Mouse (Mus musculus) thymus, postnatal 25 days (tissue): Measurements from ENCODE around the gene Ntm.

ENCODE experiments used
- DNase-seq: peaks from one replicate; pipeline ENCODE4 v3.0.0; 2022

Gene Ntm

DNA sequence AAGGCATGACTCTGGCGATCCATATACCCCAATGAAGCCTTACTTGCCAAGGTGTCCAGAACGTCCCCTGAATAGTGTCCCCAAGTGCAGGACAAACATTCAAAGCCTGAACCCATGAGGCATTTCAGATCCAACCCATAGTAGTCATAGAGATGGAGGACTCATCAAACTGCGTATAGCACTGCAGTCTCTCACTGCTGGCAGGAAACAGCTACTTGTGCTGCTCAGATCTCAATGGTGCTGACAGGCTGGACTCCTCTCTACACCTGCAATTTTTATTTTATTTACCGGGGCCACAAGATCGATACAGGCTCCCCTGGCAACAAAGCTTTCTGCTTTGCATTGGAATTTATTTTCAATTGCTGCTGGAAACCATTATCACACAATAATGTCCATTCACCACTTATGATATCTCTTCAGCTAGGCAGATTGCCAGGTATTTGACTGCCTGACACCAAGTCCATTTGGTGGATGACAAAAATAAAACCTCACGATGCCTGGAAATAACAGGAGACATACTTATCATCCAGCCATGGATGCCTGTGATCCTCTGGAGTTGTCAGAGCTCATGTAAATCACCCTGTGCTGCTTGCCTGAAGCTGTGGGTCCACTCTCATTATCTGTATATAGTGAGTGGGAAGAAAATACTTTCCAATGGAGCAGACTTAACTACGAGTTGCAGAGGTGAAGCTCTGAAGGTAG lies 674.8 kb downstream of the Ntm start:
- no peak for DNase-seq

DNA sequence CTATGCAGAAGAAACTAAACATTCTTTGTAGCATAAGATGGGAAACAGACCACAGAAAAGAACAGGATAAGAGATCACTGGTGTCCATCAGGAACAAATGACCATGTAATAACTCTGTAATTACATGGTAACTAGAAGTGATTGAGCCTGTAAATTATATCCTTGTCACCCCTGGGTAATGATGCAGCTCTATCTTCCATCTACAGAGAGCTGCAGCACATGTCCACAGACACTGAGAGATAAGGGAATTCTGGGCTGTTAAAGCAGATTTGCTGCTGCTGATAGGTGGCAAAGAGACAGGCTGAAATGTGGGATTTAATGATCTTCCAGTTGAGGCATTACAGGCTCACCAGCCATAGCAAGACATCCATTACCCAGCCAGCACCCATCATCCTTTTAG lies 677.8 kb downstream of the Ntm start:
- no peak for DNase-seq

DNA sequence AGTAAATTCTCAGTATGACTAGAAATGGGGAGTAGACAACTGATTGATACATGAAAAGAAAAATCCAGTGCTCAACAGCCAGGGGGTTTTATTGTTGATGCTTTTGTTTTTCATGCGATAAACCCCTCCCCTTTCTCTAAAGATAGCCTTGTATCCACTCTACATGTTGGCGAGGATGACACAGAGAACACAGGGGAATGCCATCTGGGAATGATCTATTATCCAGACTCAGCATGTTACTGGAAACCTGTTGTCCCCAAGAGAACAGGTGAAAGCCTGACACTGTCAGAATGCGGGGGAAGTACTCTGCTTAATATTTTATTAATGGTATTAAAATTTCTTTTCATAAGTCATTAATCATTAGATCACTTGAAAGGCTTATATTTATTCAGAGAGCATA lies 690.1 kb downstream of the Ntm start:
- DNase-seq: no peak

DNA sequence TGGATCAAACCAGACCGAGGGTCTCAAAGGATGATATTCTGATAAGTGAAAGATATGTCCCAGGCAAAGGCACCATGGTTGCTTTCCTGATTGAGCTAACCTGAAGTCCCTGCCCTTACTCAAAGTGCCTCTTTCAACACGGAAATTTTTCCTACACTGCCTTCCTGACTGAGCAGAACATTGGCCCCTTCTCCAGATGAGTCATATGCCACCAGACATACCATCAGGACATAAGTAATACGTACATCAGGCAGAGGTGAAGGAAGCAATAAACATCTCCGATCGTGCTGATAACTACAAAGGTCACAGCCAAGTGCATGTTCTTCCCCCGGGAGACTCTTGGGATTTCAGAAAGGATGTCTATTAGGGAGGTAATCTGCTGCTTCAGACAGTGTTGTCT lies 693.0 kb downstream of the Ntm start:
- DNase-seq: no peak

DNA sequence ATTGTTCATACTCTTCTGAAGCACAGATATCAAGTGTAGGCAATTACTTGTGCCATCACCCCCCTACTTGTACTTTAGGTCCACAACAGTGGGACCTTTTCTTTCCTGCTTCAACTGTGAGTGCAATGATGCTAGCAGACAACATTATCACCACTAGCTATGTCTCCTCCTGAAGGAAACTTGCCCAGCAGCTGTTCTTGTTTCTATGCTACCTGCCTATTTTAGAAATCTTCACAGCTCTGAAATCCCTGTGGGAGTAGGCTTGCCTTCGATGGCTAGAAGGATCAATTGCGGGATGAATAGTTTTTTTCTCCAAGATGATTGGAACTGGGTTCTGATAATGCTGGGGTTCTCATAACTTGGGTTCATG lies 693.7 kb downstream of the Ntm start:
- no peak for DNase-seq

DNA sequence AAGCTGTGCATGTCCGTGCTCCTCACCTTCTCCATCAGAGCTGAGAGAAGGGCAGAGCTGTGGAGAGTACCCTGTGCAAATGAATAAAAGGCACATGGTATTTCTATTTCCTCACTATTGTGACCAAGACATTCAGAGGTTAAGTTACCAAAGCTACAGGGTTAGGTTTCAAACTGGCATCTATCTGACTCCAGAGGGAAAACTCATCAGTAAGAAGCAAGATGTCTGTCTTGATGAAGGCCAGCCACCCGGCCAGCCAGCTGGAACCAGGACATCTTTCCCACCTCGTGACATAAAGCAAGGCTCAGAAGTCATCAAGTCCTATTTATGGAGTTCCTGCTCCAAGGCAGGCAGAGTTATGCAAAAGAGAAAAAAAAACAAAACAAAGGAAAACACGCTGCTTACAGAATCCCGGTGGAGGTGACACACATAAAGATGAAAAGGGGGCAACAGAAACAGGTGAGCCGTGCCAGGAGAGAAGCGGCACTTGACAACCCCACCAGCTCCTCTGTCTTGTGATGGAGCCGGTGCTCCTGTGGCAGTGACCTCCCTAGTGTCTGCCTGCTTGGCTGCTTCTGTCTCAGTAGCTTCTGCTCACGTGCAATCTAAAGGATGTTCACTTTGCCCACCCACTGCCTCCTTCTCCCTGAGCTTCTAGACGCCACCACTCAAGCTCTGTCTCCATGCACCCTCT lies 694.2 kb downstream of the Ntm start:
- DNase-seq: no peak

DNA sequence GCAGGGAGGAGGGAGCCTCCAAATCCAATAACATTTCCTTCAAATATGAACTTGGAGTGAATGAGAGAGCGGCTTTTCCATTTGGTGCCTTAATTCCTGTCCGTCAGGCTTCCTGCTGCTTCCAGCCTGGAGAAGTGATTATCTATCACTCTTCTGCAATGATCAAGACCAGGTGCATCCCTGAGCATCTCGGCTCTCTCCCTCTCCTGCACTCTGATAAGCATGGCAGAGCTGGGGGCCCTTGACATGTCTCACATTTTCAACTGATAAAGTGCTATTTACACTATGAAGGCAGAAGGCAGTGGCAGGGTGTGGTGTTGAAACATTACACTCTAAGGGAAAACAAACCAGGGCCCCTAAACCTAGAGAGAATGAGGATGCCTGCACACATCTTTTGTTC lies 695.3 kb downstream of the Ntm start:
- DNase-seq: no peak

DNA sequence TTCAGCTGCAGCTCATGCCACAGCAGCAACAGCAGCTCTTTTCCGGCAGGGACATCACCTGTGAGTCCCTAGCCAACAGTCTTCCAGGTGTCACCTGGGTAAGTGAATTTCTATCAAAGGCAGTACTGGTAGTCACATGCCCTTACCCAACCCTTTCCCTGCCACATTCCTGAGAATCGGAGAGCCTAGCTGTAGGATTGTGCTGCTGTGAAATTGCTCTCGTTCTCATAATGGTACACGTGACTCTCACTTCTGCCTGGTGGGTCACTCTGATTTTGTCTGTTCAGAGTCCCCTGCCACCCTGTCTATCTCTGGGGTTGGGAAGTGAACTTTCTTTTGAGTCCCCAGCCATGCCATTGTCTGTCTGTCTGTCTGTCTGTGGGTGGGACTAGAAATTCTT lies 697.8 kb downstream of the Ntm start:
- DNase-seq: no peak

DNA sequence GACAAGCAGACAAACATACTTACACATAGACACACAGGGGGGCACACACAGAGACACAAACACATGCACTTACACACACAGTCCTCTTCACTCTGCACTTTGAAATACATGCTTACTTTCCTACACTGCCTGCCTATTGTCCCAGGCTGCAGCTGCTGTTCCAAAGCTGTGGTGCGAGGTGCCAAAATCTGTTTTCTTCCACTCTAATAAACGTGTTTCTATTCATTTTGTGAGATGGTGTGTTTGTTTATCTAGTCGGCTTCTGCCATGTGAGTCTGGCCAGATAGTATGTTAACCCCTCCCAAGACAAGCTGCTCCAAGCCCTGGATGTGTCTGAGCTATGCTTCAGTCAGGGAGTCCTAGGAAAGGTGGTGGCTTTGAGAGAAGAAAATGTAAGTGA lies 700.1 kb downstream of the Ntm start:
- no peak for DNase-seq

DNA sequence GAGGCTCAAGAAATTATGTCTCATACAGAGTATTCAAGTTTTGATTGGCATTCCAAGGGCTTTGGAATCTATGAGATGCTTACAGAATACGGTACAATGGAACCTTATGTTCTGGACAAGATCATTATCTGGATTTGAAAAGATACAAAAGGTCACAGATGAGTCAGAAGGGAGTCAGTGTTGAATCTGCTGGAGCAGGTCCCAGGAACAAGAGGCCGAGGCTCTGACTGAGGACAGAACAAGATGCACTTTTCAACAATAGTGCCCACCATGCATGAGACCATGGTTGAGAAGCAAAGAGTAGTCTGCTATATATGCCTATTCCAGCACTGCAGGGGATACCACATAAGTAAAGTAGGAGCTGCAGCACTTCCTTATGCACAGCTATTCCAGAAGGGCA lies 710.1 kb downstream of the Ntm start:
- DNase-seq: no peak

DNA sequence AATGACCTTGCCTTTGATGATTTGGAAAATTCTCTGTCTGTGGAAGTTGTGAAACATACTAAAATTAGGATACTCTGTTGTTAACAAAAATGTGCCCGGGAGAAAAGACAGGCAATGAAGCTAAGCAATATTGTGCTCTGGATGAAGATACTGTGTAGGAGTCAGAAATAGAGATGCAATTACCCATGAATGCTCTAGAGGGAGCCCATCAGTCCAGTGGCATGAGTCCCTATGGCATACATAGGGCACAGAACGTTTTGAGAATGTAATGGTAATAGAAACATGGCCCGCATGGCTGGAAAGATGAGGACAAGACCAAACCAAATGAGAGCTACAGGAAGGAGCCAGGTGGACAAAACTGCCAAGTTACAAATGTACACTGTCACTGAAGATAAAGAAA lies 712.1 kb downstream of the Ntm start:
- DNase-seq: no peak

DNA sequence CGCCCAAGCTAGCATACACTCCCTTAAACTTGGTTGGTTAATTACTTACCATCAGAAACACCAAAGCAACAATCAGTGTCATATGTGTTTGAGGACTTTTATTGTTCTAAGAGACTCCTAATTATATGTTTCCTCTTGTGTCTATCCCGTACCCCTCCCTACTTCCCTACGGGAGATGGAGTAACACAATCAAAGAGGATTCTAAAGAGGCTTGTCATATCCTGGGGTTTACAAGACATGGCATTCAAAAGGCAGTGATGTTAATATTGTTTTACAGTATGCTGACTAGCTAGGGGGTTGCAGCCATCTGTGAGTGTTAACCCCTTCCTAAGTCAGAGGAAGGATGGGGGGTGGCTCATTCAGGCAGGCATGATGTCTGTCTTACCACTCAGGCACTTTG lies 715.1 kb downstream of the Ntm start:
- no peak for DNase-seq

DNA sequence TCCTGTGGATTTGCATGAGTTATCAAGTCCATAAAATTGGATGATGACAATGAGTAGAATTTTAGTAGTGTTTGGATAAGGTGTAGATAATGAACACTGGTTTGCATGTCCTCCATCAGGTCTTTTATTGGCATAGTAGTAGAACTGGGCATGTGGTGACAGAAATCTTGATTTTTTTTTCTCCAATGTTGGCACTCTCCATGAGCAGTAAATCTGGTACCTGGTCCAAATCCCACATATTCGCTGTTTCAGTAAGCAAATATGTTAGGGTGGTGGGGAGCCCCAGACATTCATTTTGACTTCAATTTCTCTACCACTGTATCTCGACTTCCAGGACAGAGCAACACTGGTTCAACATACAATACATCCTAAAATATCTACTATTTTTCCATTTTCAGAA lies 718.9 kb downstream of the Ntm start:
- DNase-seq: no peak

DNA sequence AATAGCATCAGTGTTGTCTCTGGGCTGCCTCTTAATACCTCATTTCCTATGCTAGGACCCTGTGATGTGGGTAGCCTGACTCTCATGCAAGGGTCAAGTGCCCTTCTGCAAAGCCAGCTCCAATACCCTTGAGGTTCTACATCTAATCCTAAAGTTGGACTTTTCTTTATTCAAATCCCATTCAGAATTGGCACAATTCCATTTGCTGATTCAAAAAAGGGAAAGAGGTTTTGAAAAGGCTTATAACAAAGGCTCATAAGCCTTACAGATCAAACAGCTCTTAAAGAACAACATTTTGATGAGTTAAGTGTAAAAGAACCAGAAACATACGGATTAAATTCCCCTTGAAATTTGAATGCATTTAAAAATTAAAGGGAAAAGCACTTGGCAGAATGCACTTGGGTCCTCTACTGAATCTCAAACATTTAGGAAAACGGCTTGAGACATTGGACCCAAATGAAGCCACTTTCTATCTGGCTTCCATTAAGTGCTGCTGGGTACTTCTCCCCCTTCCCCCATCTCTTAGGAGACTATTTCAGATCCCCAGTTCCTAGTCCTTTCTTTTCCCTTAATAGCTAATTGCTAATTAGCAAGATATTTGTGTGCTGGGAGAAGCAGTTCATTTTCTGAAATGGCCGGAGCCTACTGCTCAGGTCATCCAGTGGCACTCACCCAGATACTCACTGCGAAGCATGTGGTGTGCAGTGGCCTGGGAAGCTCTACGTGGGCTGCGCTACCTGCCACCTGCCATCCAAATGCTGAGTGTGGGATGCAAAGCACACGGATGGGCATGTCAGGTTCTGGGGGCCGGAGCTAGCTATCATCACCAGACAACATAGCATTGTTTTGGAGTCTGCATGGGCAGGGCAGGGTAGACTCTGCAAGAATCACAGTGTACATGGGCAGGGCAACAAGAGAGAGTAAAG lies 720.2 kb downstream of the Ntm start:
- DNase-seq: no peak

DNA sequence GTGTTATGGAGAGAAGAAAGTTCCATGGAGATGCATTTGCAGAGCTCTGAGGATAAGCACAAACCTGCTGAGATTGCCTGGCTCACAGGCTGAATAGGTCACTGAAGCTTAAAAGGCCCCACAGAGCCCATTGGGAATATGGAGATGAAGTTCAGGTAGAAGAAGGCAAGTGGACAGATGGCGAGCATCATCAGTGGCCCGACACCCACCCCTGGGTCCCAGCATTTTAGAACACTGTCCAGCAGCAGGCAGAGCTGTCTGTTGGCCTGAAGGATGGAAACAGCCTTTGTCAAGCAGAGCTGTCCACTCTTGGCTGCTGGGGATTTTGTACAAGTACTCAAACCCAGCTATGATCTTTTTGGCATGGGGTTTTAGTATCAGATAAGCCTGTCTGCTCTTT lies 722.1 kb downstream of the Ntm start:
- DNase-seq: no peak

DNA sequence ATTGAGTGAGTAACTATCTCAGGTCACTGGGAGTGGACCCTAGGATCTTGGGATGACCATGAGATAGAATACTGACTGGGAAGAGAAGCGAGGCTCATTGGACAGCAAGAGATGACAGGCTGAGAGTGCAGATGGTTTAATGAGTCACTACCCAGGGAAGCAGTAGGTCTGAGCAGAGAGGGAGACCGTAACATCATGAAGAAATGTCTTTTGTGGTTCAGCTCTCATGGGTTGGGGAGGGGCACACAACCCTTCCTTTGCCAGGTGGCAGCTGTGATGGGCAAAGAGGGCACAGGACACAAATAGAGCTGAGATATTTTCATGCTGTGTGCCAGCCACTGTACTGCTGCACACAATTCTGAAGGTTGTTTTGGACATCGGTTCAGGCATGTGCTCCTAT lies 724.0 kb downstream of the Ntm start:
- DNase-seq: no peak

DNA sequence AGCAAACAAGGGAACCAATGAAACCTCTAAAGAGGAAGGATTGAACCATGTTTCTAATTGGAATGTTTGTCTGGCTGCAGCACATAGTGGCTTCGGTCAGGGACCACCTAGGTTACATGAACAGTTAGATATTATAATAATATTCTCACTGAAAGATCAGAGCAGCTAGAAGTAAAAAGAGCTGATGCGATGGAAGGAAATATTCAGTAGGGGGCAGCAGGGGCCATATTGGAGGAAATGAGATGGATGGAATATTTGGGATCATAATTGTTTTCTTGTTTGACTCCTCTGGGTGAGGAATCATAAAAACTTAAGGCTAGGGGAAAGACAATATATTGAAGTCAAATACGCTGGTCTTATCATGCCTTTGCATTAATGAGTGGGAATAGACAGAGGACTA lies 726.2 kb downstream of the Ntm start:
- no peak for DNase-seq

DNA sequence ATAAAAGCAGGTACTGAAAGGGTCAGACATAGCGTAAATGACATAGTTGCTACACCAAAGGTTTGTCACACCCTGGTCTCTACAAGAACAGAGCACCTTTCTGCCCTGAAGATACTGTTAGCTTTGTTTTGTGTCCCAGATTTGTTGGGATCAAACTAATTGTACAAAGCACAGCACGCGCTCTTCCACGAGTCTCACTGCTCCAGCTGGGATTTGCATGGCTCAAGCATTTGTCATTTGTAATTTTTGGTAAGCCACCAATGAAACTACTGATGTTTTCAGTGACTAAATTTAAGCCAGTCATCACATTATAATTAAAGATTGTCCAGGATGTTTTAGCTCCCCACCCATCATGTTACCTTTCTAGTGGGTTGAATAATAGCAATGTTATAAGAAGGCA lies 735.2 kb downstream of the Ntm start:
- no peak for DNase-seq

DNA sequence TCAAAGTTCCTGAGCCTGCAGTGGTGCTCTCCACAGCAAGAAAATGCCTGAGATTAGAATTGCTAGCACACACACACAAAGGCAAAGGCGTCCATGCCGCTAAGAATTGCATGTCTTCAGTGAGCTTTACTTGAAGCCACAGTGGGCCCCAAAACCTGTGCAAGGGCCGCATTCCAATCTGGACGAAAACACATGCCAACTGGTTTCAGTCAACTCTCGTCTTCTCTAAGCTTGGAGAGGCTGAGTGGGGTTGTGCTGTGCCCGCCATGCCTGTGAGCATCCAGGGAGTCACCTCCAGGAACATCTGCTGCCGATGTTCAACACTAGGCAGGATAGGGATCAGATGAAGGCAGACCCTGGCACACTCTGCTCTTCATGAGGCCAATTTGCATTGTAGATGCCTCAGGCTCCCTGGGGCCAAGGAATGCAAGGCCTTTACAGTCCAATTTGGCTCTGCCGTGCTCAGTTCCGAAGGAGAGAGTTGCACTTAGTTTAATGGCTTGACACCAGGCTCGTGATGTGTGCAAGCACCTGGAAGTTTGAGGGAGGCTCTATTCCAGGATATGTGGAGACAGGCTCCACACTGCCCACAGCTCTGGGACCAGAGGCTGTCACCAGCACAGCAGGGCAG lies 739.9 kb downstream of the Ntm start:
- DNase-seq: no peak

DNA sequence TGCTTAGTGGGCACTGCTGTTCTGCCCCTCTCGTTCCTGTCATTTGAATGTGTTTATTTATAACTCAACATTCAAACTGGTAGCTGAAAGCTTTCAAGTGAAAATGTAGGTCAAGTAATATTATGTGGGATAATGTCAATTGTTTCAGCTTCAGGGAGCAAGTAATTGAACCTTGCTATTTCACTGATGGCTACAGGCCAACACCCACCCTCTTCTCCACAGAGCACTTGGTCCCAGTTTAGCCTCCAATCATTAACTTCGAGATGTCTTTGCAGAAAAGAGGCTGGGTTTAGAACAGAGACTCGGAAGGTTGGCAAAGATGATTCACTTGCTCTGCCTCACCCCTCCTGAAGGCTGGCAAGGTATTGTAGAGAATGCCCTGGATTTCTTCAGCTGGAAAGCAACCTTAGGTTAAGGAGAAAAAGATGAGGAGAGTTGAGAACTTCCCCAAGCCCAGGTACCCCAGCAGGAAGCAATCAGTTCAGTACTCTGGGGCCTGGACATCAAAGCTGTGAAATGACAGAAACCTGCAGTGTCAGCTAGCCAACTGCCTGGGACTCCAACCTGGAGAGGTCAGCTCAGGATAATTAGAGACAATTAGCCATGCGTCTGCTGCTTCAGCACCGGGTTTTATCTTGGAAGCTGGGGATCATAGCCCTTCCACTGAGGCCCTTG lies 741.9 kb downstream of the Ntm start:
- no peak for DNase-seq

DNA sequence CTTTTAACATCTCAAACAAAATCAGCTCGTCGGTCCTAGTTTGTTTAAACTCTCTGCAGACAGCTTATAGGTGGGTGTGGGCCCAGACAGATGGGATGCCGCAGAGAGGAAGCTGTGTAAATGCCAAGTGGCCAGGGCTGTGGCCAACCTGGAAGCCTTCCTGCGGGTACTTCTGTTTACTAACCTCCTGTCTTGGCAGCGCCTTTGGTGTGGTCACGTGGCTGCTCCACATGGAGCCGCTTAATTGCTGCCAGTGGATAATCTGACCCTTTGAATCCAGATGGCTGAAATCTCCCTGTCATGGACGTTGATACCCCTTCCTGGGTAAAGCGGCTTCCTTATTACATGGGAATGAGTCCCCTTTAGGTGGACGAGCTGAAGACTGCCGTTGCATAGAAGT lies 742.4 kb downstream of the Ntm start:
- no peak for DNase-seq

DNA sequence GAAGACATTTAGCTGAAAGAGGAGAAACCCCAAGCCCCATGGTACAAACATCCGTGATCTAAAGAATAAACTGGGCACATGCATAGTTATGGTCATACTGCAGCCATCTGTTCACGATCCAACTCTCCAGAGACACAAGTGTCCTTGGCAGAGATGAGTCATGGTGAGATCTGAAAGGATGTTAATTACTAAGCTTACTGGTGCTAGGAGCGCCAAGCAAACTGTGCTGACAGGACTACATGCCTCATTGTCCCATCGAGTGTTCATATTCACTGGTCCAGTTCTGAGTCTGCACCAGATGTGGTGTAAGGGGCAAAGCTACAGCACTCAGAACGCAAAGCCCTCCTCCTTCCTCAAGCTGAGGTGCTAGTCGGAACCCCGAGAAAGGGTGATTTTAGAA lies 745.0 kb downstream of the Ntm start:
- DNase-seq: no peak

DNA sequence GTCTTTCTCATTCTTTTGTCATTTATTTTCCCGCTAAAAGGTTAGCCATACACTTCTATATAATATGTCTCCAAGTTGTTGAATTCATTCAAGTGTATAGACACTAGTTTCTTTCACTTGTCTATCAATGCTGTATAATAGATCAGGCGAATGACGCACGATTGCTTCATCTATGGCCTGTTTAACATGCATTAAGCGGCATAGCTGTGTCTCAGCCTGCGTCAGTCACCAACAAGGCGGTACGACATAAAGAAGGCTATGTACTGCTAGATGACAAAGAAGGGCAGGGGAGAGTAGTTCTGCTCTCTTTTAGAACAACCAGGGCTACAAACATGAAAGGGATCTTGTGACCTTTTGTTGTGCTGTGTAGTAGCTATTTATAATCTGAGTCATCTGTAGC lies 746.4 kb downstream of the Ntm start:
- no peak for DNase-seq
